Mouse (Mus musculus): ENCODE data around the gene Tmem45b. TPM values are rescaled to one million over a fixed set of nuclear protein-coding genes. Genes with fewer than 3 reads are reported as not detected.

The Tmem45b gene
- polyA plus RNA-seq, 1 experiment from 2014 or later = not detected

DNA sequence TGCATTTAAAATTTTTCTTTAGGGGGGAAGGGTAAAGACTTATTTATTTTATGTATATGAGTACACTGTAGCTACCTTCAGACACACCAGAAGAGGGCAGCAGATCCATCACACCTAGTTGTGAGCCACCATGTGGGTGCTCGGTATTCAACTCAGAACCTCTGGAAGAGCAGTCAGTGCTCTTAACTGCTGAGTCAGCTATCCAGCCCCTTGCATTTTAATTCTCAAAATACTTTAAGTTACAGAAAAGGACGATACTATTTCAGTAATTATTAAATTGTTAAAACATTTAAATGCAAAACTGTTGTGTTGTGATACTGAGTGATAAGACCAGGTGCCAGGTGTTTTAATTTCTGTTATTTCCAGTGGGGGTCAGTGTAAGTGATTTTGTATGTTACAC lies 60.0 kb downstream of the Tmem45b start:
- ATAC-seq (ENCODE audit: insufficient number of reproducible peaks, insufficient read depth, low FRiP score, low read depth) = no peak
- Histone ChIP-seq H3K36me3 (ENCODE audit: control insufficient read depth, insufficient read depth, low read length) (peaks cover 84% of the 10 kb centered on the region), H3K4me1 (ENCODE audit: control insufficient read depth in 2 of 2, insufficient read depth in 2 of 2, low read length in 2 of 2) (no peaks in the 10 kb centered on the region), H3K27me3 (ENCODE audit: control insufficient read depth, insufficient read depth, low read length) (no peaks in the 10 kb centered on the region), H3K27ac (replicated peaks in 1 of 2; ENCODE audit: control insufficient read depth in 1 of 2, insufficient read depth in 1 of 2, low read depth in 2 of 2, low read length in 2 of 2) (no peak overlapping the region), H3K9me3 (ENCODE audit: control insufficient read depth, low read length) (no peaks in the 10 kb centered on the region), H3K4me2 (ENCODE audit: low read length) (no peak overlapping the region), H3K4me3 (ENCODE audit: control insufficient read depth in 1 of 2, insufficient read depth in 1 of 2, low read depth in 1 of 2, low read length in 2 of 2) (no peak overlapping the region), H3K9ac (ENCODE audit: low read length) (no peak overlapping the region)
- WGBS = 92% methylated on average over 2 of the region's 2 CpGs

DNA sequence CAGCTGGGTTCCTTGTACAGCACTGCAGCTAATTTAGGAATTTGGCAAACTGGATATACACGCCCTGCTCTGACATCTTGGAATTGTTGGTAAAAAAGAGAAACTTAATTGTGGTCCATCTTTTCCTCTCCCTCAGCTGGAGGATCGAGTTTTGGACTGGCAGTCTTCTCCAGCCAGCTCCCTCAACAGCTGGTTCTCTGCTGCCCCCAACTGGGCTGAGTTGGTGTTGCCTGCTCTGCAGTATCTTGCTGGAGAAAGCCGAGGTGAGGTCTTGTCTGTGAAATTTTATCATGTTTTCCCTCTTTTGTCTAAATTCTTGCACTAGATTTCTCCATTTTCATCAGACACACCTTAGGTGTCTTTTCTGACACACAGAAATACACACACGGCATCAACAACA lies 63.8 kb downstream of the Tmem45b start:
- no peak overlapping the region for H3K4me2 ChIP-seq (ENCODE audit: low read length)
- ATAC-seq (ENCODE audit: insufficient number of reproducible peaks, insufficient read depth, low FRiP score, low read depth) = no peak
- no peaks in the 10 kb centered on the region for H3K27me3 ChIP-seq (ENCODE audit: control insufficient read depth, insufficient read depth, low read length)
- no peaks in the 10 kb centered on the region for H3K4me1 ChIP-seq (ENCODE audit: control insufficient read depth in 2 of 2, insufficient read depth in 2 of 2, low read length in 2 of 2)
- no peak overlapping the region for H3K4me3 ChIP-seq (ENCODE audit: control insufficient read depth in 1 of 2, insufficient read depth in 1 of 2, low read depth in 1 of 2, low read length in 2 of 2)
- WGBS = 46% methylated on average over 4 of the region's 4 CpGs
- no peak overlapping the region for H3K9ac ChIP-seq (ENCODE audit: low read length)
- peaks cover 100% of the 10 kb centered on the region for H3K36me3 ChIP-seq (ENCODE audit: control insufficient read depth, insufficient read depth, low read length)
- no peak overlapping the region for H3K27ac ChIP-seq (replicated peaks in 1 of 2; ENCODE audit: control insufficient read depth in 1 of 2, insufficient read depth in 1 of 2, low read depth in 2 of 2, low read length in 2 of 2)
- no peaks in the 10 kb centered on the region for H3K9me3 ChIP-seq (ENCODE audit: control insufficient read depth, low read length)

DNA sequence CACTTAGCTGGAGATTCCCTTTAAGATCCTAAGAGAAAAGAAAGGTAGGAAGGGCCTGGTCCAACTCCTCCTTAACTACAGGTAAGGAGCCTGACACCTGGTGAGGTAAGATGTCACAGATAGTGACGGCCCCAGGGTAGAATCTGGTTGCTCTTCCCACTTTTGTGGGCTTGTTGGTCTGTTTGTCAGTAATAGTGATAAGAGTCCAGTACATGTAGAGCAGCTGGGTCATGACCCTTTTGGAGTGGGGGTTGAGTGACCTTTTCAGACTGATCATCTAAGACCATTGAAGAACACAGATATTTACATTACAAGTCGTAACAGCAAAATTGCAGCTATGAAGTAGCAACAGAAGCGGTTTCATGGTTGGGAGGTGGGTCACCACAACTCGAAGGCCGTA lies 77.1 kb downstream of the Tmem45b start:
- Histone ChIP-seq H3K9me3 (ENCODE audit: control insufficient read depth, low read length) (no peaks in the 10 kb centered on the region), H3K4me1 (ENCODE audit: control insufficient read depth in 2 of 2, insufficient read depth in 2 of 2, low read length in 2 of 2) (peaks cover 3 to 15% of the 10 kb centered on the region in 2 experiments), H3K27ac (replicated peaks in 1 of 2; ENCODE audit: control insufficient read depth in 1 of 2, insufficient read depth in 1 of 2, low read depth in 2 of 2, low read length in 2 of 2) (no peak overlapping the region), H3K4me2 (ENCODE audit: low read length) (peak overlapping the region; percentile 86), H3K36me3 (ENCODE audit: control insufficient read depth, insufficient read depth, low read length) (peaks cover 29% of the 10 kb centered on the region), H3K4me3 (ENCODE audit: control insufficient read depth in 1 of 2, insufficient read depth in 1 of 2, low read depth in 1 of 2, low read length in 2 of 2) (peak overlapping the region in 1 of 2 experiments; percentile 95; a peak in 3 of 4 replicates), H3K27me3 (ENCODE audit: control insufficient read depth, insufficient read depth, low read length) (no peaks in the 10 kb centered on the region), H3K9ac (ENCODE audit: low read length) (peak overlapping the region; percentile 95; the same call in 1 of the 2 replicates)
- no peak for ATAC-seq (ENCODE audit: insufficient number of reproducible peaks, insufficient read depth, low FRiP score, low read depth)
- WGBS = 82% methylated on average over 5 of the region's 5 CpGs

DNA sequence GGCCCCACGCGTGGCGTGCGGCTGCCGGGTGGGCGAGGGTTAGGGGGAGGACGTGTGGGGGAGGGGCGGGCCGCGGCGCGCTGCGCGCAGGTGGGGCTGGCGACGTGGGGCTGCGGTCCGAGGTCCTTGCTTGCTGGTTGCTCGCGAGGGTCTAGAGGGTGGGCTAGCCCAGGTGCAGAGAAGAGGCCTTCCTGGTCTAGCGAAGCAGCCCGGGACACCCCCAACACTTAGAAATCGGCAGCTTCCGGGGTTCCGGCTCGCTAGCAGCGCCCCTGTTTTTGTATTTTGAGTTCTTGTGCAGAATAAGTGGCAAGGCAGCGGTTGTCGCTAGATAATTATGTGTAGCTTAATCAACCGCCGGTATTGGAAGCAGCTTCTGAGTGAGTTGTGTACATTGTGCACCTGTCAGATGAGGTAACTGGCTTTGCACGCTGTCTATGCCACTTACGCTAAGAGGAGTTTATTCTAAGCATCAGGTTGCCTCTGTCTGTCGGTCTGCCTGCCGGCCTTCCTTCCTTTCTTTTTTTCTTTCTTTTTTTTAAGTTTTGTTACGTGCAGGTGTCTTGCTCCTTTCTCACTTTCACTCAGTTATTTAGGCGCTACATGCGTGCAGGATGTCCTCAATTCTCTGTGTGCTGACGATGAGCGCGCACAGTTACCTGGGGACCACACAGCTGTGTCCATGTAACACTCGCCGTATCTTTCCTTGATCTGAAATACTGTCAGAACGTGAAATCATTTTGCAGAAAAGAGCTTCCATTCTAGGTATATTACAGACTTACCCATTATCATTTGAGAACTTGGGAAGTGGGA lies 77.7 kb downstream of the Tmem45b start:
- peaks cover 23% of the 10 kb centered on the region for H3K36me3 ChIP-seq (ENCODE audit: control insufficient read depth, insufficient read depth, low read length)
- H3K27ac ChIP-seq (replicated peaks in 1 of 2; ENCODE audit: control insufficient read depth in 1 of 2, insufficient read depth in 1 of 2, low read depth in 2 of 2, low read length in 2 of 2) = peak overlapping the region in 1 of 2 experiments; percentile 38; a peak in 2 of 4 replicates
- H3K27me3 ChIP-seq (ENCODE audit: control insufficient read depth, insufficient read depth, low read length) = no peaks in the 10 kb centered on the region
- H3K4me3 ChIP-seq (ENCODE audit: control insufficient read depth in 1 of 2, insufficient read depth in 1 of 2, low read depth in 1 of 2, low read length in 2 of 2) = peak overlapping the region; percentile 74 to 95
- peak; percentile 54 for ATAC-seq (ENCODE audit: insufficient number of reproducible peaks, insufficient read depth, low FRiP score, low read depth)
- 8% methylated on average over 44 of the region's 44 CpGs for WGBS
- H3K9me3 ChIP-seq (ENCODE audit: control insufficient read depth, low read length) = no peaks in the 10 kb centered on the region
- peak overlapping the region; percentile 86 for H3K4me2 ChIP-seq (ENCODE audit: low read length)
- peak overlapping the region; percentile 95 for H3K9ac ChIP-seq (ENCODE audit: low read length)
- peaks cover 3 to 15% of the 10 kb centered on the region in 2 experiments for H3K4me1 ChIP-seq (ENCODE audit: control insufficient read depth in 2 of 2, insufficient read depth in 2 of 2, low read length in 2 of 2)

DNA sequence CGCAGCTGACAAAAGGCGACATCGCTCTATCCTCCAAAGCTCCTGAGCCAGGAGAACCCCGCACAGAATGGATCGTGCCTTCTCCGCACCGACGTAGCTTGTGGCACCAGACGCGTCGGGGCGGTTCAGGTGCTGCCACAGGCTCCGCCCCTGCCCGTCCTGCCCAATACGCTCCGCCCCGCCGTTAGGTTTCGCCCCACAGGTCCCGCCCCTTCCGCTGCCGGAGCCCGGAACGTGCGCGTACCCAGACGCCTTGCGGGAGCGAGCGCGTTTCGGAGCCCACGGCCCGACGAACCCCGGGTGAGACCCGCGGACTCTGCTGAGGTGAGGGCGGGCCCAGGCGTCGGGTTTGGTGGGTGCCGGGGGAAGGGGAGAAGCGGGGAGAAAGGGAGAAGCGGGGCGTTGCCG lies 78.3 kb downstream of the Tmem45b start, which contains the start of gene Nfrkb:
TSS of gene Nfrkb (plus strand) at position 246 of the 408 bp plus-strand sequence.
- Histone ChIP-seq H3K27ac (replicated peaks in 1 of 2; ENCODE audit: control insufficient read depth in 1 of 2, insufficient read depth in 1 of 2, low read depth in 2 of 2, low read length in 2 of 2) (peak within 1 kb of the TSS in 1 of 2 experiments; percentile 38; a peak in 2 of 4 replicates), H3K27me3 (ENCODE audit: control insufficient read depth, insufficient read depth, low read length) (no peaks in the 10 kb centered on the region), H3K4me2 (ENCODE audit: low read length) (peak within 1 kb of the TSS; percentile 86), H3K36me3 (ENCODE audit: control insufficient read depth, insufficient read depth, low read length) (peaks cover 17% of the 10 kb centered on the region), H3K9me3 (ENCODE audit: control insufficient read depth, low read length) (no peaks in the 10 kb centered on the region), H3K4me1 (ENCODE audit: control insufficient read depth in 2 of 2, insufficient read depth in 2 of 2, low read length in 2 of 2) (peaks cover 3 to 15% of the 10 kb centered on the region in 2 experiments), H3K4me3 (ENCODE audit: control insufficient read depth in 1 of 2, insufficient read depth in 1 of 2, low read depth in 1 of 2, low read length in 2 of 2) (peak within 1 kb of the TSS; percentile 74 to 95), H3K9ac (ENCODE audit: low read length) (peak within 1 kb of the TSS; percentile 95)
- ATAC-seq (ENCODE audit: insufficient number of reproducible peaks, insufficient read depth, low FRiP score, low read depth) = peak; percentile 99
- WGBS = under 1% methylated on average over 45 of the region's 46 CpGs

DNA sequence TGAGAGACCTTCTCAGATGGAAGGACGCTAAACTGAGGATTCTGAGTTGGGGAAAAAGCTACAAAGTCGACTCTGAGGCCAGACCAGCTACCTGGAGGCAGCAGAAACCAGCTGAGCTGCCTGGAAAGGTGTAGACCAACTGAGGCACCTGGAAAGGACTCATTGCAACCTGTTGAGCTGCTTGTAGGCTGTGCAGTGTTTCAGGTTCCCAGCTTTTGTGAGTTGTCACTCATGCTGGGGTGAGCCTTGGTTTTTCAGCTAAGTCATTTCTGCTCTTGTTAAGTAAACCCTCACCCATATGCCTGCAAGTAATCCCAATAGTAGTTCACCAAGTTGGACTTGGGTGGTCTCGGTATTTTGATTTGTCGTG lies 78.8 kb downstream of the Tmem45b start:
- Histone ChIP-seq H3K9me3 (ENCODE audit: control insufficient read depth, low read length) (no peaks in the 10 kb centered on the region), H3K27me3 (ENCODE audit: control insufficient read depth, insufficient read depth, low read length) (no peaks in the 10 kb centered on the region), H3K27ac (replicated peaks in 1 of 2; ENCODE audit: control insufficient read depth in 1 of 2, insufficient read depth in 1 of 2, low read depth in 2 of 2, low read length in 2 of 2) (peak overlapping the region in 1 of 2 experiments; percentile 28; a peak in 1 of 4 replicates), H3K4me2 (ENCODE audit: low read length) (peak overlapping the region; percentile 86), H3K4me3 (ENCODE audit: control insufficient read depth in 1 of 2, insufficient read depth in 1 of 2, low read depth in 1 of 2, low read length in 2 of 2) (peak overlapping the region; percentile 74 to 95), H3K4me1 (ENCODE audit: control insufficient read depth in 2 of 2, insufficient read depth in 2 of 2, low read length in 2 of 2) (peaks cover 3 to 15% of the 10 kb centered on the region in 2 experiments), H3K9ac (ENCODE audit: low read length) (peak overlapping the region; percentile 95), H3K36me3 (ENCODE audit: control insufficient read depth, insufficient read depth, low read length) (peaks cover 12% of the 10 kb centered on the region)
- ATAC-seq (ENCODE audit: insufficient number of reproducible peaks, insufficient read depth, low FRiP score, low read depth) = peak; percentile 6; the same call in 1 of the 2 replicates
- WGBS = 20% methylated on average over 4 of the region's 4 CpGs

DNA sequence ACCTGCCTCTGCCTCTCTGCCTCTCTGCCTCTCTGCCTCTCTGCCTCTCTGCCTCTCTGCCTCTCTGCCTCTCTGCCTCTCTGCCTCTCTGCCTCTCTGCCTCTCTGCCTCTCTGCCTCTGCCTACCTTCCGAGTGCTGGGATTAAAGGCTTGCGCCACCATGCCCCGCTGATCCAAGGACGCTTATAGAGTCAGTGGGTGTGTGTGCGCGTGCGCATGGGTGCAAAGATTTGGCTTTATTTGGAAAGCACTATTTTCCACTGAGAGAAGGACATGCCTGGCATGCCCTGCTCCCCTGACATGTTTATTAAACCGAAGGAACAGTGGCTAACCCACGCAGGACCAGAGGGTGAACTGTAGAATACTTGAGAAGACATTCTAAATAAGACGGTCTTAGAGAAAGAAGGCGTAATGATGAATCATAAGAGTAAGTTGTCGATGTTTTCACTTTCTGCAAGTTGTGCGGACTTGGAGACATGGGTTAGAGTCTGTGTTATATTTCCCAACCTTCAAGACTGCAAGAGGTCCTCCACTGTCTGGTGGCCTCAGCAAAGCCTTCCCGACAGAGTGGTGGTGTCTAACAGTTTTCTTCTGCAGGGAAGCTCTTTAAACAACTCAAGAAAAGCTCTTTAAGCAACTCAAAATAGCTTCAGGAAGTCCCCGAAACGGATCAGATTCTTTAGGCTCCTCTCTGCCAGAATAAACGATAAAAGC lies 79.3 kb downstream of the Tmem45b start:
- H3K4me3 ChIP-seq (ENCODE audit: control insufficient read depth in 1 of 2, insufficient read depth in 1 of 2, low read depth in 1 of 2, low read length in 2 of 2) = peak overlapping the region in 1 of 2 experiments; percentile 95; a peak in 2 of 4 replicates
- H3K4me2 ChIP-seq (ENCODE audit: low read length) = peak overlapping the region; percentile 86
- peaks cover 8% of the 10 kb centered on the region for H3K36me3 ChIP-seq (ENCODE audit: control insufficient read depth, insufficient read depth, low read length)
- peak overlapping the region; percentile 95; the same call in 1 of the 2 replicates for H3K9ac ChIP-seq (ENCODE audit: low read length)
- no peak overlapping the region for H3K27ac ChIP-seq (replicated peaks in 1 of 2; ENCODE audit: control insufficient read depth in 1 of 2, insufficient read depth in 1 of 2, low read depth in 2 of 2, low read length in 2 of 2)
- H3K4me1 ChIP-seq (ENCODE audit: control insufficient read depth in 2 of 2, insufficient read depth in 2 of 2, low read length in 2 of 2) = peaks cover 3 to 15% of the 10 kb centered on the region in 2 experiments
- no peaks in the 10 kb centered on the region for H3K27me3 ChIP-seq (ENCODE audit: control insufficient read depth, insufficient read depth, low read length)
- H3K9me3 ChIP-seq (ENCODE audit: control insufficient read depth, low read length) = no peaks in the 10 kb centered on the region
- no peak for ATAC-seq (ENCODE audit: insufficient number of reproducible peaks, insufficient read depth, low FRiP score, low read depth)
- WGBS = 76% methylated on average over 17 of the region's 17 CpGs
